Mouse (Mus musculus): ENCODE measurements around the gene Ephx3.

The Ephx3 gene

DNA sequence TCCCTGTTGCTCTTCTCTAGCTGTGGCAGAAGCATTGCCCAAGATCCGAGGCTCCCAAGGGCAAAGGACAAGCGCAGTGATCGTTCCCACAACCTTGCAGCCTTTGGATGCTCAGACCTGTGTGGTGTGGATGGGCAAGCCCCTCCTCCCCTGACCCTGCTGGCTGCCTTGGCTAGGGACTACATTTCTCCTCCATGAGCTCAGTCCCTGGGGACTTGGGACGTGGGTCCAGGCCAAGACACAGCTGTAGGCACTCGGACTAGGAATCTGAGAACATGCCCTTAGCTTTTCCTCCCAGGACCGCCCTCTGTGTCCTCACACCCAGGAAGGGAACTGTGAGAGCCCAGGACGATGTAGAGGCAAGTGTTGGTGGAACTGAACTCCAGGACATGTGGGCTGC lies 16.2 kb downstream of the Ephx3 start:
- peak; percentile 13 for DNase-seq (ENCODE audit: low spot score)

DNA sequence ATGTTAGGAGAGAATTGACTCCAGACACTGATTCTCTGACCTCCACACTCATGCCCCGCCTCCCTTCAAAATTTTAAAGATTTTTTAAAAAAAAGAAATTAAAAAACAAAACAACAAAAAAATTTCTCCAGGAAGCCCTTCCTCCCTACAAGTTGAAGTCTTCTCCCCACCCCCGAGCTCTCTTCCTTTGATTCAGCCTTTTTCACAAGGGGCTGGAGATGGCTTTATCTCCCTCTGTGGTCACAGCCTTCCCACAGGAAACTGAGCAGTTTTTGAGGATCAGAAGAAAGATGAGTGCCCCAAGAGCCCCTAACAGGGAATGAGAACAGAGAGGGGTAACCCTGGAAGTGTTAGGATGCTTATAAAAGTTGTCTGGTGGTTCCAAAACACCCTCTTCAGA lies 16.9 kb downstream of the Ephx3 start:
- DNase-seq (ENCODE audit: low spot score): no peak

DNA sequence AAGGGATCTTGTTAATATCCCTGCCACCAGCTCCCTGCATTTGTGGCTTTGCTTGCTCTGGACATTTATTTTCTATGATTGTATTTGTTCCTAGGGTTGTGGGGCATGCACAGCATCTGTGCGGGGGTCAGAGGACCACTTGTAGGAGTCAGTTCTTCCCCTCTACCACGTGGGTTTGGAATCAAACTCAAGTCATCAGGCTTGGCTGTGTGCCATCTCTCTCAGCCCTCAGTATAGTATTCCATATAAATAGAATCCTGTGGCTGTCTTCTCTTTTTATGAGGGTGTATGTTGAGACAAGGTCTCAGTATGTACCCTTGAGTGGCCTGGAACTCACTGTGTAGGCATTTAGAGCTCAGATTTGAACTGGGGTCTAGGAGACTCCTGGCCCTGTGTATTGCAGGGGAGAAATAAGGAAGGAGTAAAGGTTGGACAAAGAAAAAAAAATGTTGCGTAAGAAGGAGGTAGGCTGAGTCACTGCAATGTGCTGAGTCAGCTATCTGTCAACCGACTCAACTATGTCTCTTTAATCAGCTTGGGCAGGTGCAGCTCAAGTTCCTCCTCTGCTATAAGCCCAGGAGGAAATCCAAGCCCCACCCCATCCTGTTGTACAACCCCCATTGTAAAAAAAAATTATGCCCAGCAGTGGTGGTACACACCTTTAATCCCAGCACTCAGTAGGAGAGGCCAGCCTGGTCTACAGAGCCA lies 19.7 kb downstream of the Ephx3 start:
- no peak for DNase-seq (ENCODE audit: low spot score)

DNA sequence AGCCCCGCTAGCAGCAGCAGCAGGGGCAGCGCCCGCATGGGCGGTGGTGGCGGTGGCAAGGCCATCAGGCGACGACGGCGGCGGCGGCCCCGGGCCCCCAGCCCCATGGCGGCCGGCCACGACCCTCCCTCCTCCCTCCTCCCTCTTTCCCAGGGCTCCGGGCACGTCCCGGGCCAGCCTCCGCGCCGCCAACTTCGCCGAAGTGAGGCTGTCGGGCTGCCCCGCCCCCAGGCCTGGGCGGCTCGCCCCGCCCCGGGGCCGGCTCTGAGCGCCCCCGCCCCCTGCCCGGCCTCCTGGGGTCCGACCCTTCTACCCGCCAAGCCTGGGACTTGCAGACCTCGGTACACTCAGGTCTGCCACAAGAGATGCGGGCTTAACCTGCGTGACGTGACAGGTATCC lies 22.7 kb downstream of the Ephx3 start, which contains the start of gene Notch3:
TSS of gene Notch3 (minus strand) at position 166 of the 400 bp plus-strand sequence.
- peak; percentile 67 for DNase-seq (ENCODE audit: low spot score)

DNA sequence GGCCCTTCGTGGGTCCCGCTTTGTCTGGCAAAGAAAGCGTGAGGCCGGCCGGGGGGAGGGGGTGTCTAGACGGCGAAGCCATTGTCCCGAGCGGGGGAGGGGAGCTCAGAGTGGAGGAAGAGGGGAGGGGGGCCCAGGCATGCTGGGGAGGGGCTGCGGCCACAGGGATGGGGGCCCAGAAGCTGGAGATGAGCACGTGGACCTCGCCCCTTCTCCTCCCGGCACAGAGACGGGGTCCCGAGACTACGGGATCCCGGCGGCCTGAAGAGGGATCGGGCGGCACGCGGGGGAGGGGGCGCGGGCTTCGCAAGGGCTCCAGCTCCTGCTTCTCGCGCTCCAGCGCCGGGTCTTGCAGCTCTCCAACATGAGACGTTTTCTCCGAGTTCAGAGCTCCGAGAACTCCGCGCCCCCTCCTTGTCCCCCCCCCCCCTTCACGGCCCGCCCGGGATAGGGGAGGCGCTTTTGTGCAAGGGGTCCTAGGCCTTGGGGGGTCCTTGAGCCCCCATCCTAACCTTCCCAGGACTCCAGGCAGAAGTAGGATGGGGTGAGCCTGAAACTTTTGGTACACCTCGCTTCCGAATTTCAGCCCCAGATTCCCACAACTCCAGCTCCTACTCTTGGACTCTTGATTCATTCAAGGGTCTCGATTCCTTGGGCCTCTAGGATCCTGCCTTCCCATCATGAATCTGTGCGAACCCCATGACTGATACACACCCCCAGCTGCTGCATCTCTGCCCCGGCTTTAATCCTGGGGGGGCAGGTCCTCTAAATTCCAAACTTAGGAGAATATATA lies 23.4 kb downstream of the Ephx3 start:
- peak; percentile 59 for DNase-seq (ENCODE audit: low spot score)

DNA sequence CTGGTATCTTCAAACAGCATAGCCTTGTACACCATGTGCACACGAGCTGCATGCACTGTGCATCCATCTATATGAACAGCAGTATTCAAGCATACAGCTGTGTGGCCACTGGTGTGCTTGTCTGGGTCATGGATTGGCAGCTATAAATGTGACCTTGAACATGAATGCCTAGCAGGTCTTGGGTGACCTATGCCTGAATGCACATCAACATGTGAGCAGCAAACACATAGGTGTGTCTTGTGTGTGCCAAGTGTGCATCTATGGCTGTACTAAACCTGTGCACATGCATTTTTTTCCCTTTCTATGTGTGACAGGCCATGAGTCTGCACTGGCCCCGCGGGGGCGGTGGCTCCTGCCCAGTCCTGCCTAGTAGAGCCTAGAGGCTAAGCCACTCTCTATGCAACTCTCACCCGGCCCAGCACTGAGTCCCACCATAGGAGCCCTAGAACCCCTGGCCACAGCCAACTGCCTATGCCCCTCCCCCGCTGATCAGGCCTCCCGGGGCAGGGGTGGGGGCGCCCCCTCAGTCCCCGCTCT lies 24.0 kb downstream of the Ephx3 start:
- DNase-seq (ENCODE audit: low spot score): no peak

DNA sequence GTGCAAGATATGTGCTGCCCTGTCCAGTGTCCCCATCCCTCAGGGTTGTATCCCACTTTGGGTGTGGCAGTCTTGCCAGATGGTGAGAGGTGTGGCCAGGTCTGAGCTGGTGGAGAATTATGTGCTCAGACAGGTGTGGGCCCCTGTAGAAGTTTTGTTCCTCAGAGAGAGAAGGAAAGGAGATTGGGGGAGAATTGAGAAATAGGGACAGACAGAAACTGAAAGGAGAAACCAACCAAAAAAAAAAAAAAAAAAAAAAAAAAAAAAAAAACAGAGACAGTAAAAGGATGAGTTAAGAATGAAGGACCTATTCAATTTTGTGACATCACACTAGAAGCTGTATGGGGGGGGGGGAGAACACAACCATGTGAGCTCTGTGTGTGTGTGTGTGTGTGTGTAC lies 24.6 kb downstream of the Ephx3 start:
- no peak for DNase-seq (ENCODE audit: low spot score)

DNA sequence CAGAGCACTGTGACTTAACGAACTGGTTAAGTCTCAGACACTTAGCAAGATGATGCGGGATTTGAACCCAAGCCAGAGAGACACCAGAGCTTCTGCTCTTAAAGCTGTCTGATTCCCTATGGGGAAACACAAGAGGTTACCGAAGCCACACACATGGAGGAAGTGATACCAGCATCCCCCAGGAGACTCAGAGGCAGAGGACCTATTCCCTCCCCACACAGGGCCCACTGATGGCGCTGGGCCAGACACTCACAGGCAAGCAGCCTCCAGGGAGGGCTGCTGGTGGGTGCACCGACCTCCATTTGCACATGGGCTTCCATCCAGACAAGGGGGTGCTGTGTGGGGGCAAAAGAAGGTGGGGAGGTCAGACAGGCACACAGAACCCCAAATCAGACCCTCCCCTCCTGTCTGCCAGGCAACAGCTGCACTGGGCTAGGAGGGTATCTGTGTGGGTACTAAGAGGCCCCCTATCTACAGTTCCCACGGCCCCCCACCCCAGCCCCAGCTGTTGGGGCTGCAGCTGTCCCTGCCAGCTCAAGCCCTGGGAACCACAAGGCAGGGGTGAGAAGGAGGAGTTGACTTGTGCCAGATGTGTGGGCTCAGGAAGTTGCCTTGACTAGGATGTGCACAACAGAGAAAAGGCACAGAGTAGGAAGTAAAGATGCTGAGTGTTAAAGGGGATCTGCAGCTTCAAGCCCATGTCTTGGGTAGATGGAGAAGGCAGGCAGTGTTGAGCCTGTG lies 25.3 kb downstream of the Ephx3 start:
- DNase-seq (ENCODE audit: low spot score): no peak

DNA sequence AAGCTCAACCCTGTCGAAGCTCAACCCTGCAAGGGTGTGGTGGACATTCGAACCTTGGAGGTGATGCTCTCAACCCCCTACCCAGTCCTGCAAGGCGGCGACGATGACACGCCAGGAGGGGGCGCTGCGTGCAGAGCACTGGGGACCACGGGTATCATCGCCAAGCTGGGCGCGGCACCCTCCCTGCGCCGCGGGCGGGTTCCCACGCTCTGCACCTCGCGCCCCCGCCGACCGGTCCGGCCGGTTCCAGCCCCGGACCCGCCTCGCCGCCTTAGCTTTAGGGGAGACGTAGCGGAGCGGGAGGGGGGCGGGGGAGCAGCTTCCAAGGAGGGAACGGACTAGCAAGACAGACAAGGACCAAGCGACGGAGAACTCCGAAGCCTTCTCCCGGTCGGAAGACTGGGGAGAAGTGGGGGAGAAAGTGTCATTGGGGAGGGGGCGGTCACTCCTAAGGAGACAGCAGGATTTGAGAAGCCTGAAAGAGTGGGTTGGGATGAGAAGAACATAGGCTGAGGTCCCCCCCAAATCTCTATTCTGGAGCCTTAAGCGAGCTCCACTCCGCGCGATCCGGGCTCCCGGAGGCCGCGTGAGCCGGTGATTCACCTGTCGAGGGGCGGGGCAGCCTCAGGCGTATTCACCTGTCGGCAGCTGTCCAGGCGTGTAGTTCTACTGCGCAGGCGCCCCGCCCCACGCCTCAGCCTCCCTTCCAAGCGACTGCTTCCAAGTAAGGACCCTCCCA lies 27.1 kb downstream of the Ephx3 start:
- DNase-seq (ENCODE audit: low spot score): peak; percentile 68

DNA sequence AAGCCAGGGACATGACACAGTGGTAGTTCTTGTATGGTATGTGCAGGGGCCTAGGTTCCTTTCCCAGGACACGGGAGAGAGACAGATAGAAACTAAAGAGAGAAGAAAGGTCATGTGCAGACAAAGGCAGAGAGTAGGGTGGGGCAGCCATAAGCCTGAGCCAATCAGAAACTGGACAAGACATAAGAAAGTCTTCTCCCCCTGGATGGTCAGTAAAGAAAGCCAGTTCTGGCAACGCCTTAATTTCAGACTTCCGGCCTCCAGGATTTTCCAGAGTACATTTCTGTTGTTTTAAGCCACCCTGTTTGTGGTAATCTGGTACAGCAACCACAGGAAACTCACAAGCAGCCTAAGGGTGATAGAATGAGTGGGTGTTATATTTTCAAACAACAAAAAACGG lies 28.5 kb downstream of the Ephx3 start:
- no peak for DNase-seq (ENCODE audit: low spot score)

DNA sequence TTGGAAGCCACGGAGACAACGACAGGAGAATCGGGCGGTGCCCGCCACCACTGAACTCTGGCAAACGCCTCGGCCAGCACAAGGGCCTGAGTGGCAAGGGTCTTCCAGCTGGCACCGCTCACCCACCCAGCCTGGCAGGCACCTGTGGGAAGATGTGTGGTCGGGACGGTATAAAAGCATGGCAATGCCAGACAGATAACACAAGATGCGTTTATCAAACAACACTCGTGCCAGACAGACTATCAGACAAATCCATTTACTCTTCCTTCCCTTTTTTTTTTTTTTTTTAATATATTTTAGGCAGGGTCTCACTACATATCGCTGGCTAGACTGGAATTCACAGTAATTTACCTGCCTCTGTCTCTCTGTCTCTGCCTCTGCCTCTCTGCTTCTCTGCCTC lies 30.5 kb downstream of the Ephx3 start:
- DNase-seq (ENCODE audit: low spot score): no peak

DNA sequence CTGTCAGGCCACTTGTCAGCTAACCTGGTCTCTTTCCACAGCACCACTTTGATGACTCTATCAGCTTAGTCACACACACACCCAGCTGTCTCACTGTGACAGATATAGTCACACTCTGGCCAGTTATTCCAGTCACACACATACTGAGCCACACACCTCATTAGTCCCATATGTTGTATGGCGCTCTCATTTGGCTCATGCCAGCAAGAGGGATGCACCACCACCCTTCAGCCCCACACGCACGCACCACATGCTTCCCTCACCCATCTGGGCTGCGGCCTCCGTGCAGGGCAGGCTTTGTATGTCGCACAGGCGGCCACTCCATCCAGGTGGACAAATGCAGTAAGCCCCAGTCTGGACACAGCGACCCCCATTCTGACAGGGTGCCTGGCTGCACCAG lies 42.6 kb downstream of the Ephx3 start:
- DNase-seq (ENCODE audit: low spot score): no peak

DNA sequence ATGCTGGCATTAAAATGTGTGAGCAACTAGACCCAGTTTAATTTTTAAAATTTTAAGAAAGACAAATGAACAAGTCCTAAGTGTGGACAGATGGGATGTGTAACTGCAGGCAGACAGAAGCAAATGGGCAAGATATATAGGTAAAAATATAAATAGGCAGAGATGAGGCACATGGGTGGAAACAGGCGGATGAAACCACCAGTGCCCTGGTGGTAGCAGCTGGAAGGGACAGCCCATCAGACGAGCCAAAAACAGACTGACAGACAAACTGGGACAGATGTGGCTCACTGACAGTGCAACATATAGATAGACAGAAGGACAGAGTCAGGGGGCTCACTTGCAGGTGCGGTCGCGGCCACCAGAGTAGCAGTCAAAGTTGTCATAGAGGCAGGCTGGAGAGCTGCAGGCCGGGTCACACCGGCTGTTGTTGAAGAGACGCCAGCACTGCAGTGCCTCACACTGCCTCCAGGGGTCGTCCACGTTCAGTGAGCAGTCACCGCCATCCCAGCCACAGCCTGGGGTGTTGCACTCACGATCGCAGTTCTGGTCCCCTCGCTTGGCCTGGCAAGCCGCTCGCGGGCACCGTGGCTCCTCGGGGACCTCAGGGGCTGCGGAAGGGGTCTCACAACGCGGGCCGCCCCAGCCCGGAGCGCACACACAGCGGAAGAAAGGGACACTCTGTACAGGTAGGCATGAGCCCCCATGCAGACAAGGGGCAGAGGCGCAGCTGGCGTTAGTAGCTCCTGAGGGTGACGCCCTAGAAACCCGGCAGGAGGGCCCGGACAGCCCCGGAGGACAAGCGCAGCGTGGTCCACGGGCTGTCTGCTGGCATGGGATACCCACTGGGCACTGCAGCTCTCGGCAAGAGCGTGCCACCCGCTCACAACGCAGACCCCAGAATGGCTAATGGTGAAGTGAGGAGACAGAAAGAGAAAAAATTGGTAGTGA lies 46.2 kb downstream of the Ephx3 start:
- peak; percentile 83 for DNase-seq (ENCODE audit: low spot score)

DNA sequence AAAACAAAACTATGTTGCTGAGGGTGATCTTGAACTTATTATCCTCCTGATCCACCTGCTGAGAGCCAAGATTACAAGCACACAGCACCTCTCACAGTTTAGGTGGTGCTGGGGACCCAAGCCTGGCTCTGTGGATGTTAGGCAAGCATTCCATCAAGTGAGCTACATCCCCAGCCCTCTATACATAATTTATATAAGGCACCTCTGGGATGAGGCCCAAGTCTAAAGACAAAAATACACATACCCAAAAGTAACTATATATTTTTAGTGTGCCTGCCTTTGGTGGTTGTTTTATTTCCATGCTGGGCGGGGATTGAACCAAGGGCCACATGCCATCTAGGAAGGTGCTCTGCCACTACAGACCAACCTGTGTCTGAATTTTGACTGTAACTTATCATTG lies 47.1 kb downstream of the Ephx3 start:
- DNase-seq (ENCODE audit: low spot score): no peak
